ENCODE assay signal across 27 mouse cellular contexts in genomic region chr5:43692489-43692888, GRCm38 (mm10). TPM values are rescaled to one million over a fixed set of nuclear protein-coding genes. Genes with fewer than 3 reads are reported as not detected.
DNase-seq lines count a peak whose midpoint lies in the region; ATAC-seq lines count a peak whose summit lies in the region.
"Had no signal": no experiment of that assay in that cellular context is flagged by ENCODE, and none has a peak within 500 bp of the region (broad histone marks: within the 10 kb centered on the region; RNA-seq: fewer than 3 reads in every experiment).

No protein-coding gene starts in this region.

- peak; percentile 11 for DNase-seq in adrenal gland, adult 2 months
- DNase-seq in adrenal gland, postnatal 14 days, result no peak
- peak; percentile 16 for DNase-seq in urinary bladder, postnatal 14 days (ENCODE audit: low spot score)
- DNase-seq in urinary bladder, postnatal 10 days (ENCODE audit: low spot score), result no peak
- peak; percentile 61 for DNase-seq in ZHBTc4 (ENCODE audit: low read depth, low spot score)
- DNase-seq in neural tube, embryonic 10.5 days (ENCODE audit: extremely low spot score, low spot score), result no peak
- DNase-seq in heart, postnatal 25 days (ENCODE audit: low spot score), result no peak
- DNase-seq: adrenal gland, postnatal 25 days; cerebellum, adult 11-12 months; cerebellum, postnatal 14 days; gastrocnemius, postnatal 14 days; heart, adult 2 months; kidney, adult 2 months; kidney, postnatal 25 days; layer of hippocampus, adult 9-11 months; liver, embryonic 13.5 days; right cerebral cortex, adult 18-20 months; thymus, postnatal 14 days had no signal

- H3K9ac ChIP-seq in liver, embryonic 12.5 days, result no peak overlapping the region
- H3K9ac ChIP-seq: forebrain, embryonic 12.5 days; heart, embryonic 15.5 days; liver, embryonic 13.5 days; lung, embryonic 15.5 days; midbrain, embryonic 12.5 days; neural tube, embryonic 13.5 days had no signal

- H3K27ac ChIP-seq in liver, embryonic 12.5 days, result no peak overlapping the region
- H3K27ac ChIP-seq: forebrain, embryonic 12.5 days; heart, adult 2 months; heart, embryonic 15.5 days; hindbrain, embryonic 10.5 days; liver, embryonic 13.5 days; lung, embryonic 15.5 days; midbrain, embryonic 12.5 days; neural tube, embryonic 13.5 days had no signal

- H3K4me3 ChIP-seq in liver, embryonic 12.5 days, result no peak overlapping the region
- H3K4me3 ChIP-seq: forebrain, embryonic 12.5 days; heart, adult 2 months; heart, embryonic 15.5 days; hindbrain, embryonic 10.5 days; liver, embryonic 13.5 days; lung, embryonic 15.5 days; midbrain, embryonic 12.5 days; neural tube, embryonic 13.5 days had no signal

- peaks cover 17% of the 10 kb centered on the region for H3K36me3 ChIP-seq in liver, embryonic 12.5 days

- H3K27me3 ChIP-seq in liver, embryonic 12.5 days (replicated peaks), result no peaks in the 10 kb centered on the region
- H3K27me3 ChIP-seq: forebrain, embryonic 12.5 days; heart, embryonic 15.5 days; liver, embryonic 13.5 days; lung, embryonic 15.5 days; midbrain, embryonic 12.5 days; neural tube, embryonic 13.5 days had no signal

- H3K4me1 ChIP-seq in liver, embryonic 12.5 days, result no peaks in the 10 kb centered on the region
- H3K4me1 ChIP-seq: forebrain, embryonic 12.5 days; heart, embryonic 15.5 days; hindbrain, embryonic 10.5 days; liver, embryonic 13.5 days; lung, embryonic 15.5 days; midbrain, embryonic 12.5 days; neural tube, embryonic 13.5 days had no signal

- H3K9me3 ChIP-seq in liver, embryonic 12.5 days (replicated peaks), result no peaks in the 10 kb centered on the region
- H3K9me3 ChIP-seq: forebrain, embryonic 12.5 days; heart, embryonic 15.5 days; hindbrain, embryonic 10.5 days; liver, embryonic 13.5 days; lung, embryonic 15.5 days; midbrain, embryonic 12.5 days; neural tube, embryonic 13.5 days had no signal

- 66% methylated on average over 4 of the region's 4 CpGs for WGBS in liver, embryonic 12.5 days (ENCODE audit: insufficient replicate concordance)

- intact Hi-C loops in heart, postnatal 25 days (cut with DNase I), result no loop called here

- H3K4me2 ChIP-seq in liver, embryonic 12.5 days, result no peak overlapping the region
- H3K4me2 ChIP-seq: forebrain, embryonic 12.5 days; heart, embryonic 15.5 days; liver, embryonic 13.5 days; lung, embryonic 15.5 days; midbrain, embryonic 12.5 days; neural tube, embryonic 13.5 days had no signal

- ATAC-seq in liver, embryonic 12.5 days, result no peak
- ATAC-seq: activated CD4-positive, CD25-positive, alpha-beta regulatory T cell, adult 4 months had no signal

RNA-seq across cellular contexts. Expression of gene Cc2d2a, which starts 30.3 kb away (rescaled TPM):
- 10 to 100 TPM; 13.9 to 22.0 TPM for total RNA-seq in adrenal gland, adult 2 months (2021)
- polyA plus RNA-seq in adrenal gland, adult 2 months (2012; rRNA removed), result 2.0 and 2.4 TPM in 2 replicates
- total RNA-seq in adrenal gland, postnatal 14 days (2021), result 13.9 and 16.3 TPM in 2 replicates
- polyA plus RNA-seq in liver, embryonic 12.5 days (2016; fragmentation: Nextera tagmentation; extraction: Ambion mirVana), result 2.5 and 2.7 TPM in 2 replicates
- total RNA-seq in heart, postnatal 25 days (2021), result 10 to 100 TPM; 11.1 to 13.4 TPM
- total RNA-seq: monocyte, adult 5-6 weeks had no signal

Comparison
In these comparisons a context has a peak if more than half of its experiments do, and no peak if none do; other contexts are left out.
1. DNase-seq: peak in adrenal gland, adult 2 months (single experiment), urinary bladder, postnatal 14 days (single experiment) and ZHBTc4 (single experiment); none in adrenal gland, postnatal 14 days (single experiment), urinary bladder, postnatal 10 days (single experiment), neural tube, embryonic 10.5 days (single experiment) and heart, postnatal 25 days (single experiment).